Mouse (Mus musculus) hindbrain, embryonic 11.5 days (tissue): ENCODE measurements around the gene Kcnb1. TPM values are rescaled to one million over a fixed set of nuclear protein-coding genes. Genes with fewer than 3 reads are reported as not detected.

Experiments used
- ATAC-seq: fragments of 200-750 bp; cut with Nextera tagmentation; 2 replicates; pipeline ENCODE4 v1.8.0; 2017; ENCODE audit warnings: mild to moderate bottlenecking, moderate TSS enrichment, moderate library complexity; ENCODE audit not compliant: low FRiP score
- DNase-seq: peaks from one replicate; pipeline ENCODE4 v3.0.0-alpha.2; 2015; ENCODE audit warnings: low spot score
- H3K27ac ChIP-seq: fragments of 300-500 bp; sonication (generic); 2 replicates; pipeline ENCODE4 v1.5.1; 2014; ENCODE audit warnings: mild to moderate bottlenecking, low read depth, low read length
- H3K27me3 ChIP-seq: fragments of 300-500 bp; sonication (generic); 2 replicates; pipeline ENCODE4 v1.6.1; 2014; ENCODE audit warnings: mild to moderate bottlenecking, low read length, moderate library complexity, mixed read lengths; ENCODE audit not compliant: control insufficient read depth, insufficient read depth
- H3K36me3 ChIP-seq: fragments of 300-500 bp; sonication (generic); 2 replicates; pipeline ENCODE4 v1.6.1; 2014; ENCODE audit warnings: mild to moderate bottlenecking, low read length, moderate library complexity, mixed read lengths; ENCODE audit not compliant: control insufficient read depth, insufficient read depth
- H3K4me1 ChIP-seq: fragments of 300-500 bp; sonication (generic); replicated peaks from 2 replicates; pipeline ENCODE4 v1.6.1; 2014; ENCODE audit warnings: low read length, mixed read lengths; ENCODE audit not compliant: control insufficient read depth, insufficient read depth
- H3K4me2 ChIP-seq: fragments of 300-500 bp; sonication (generic); replicated peaks from 2 replicates; pipeline ENCODE4 v1.6.1; 2014; ENCODE audit warnings: mild to moderate bottlenecking, low read depth, low read length
- H3K4me3 ChIP-seq: fragments of 300-500 bp; sonication (generic); 2 replicates; pipeline ENCODE4 v1.5.1; 2014; ENCODE audit warnings: low read depth, low read length
- H3K9ac ChIP-seq: fragments of 300-500 bp; sonication (generic); 2 replicates; pipeline ENCODE4 v1.6.1; 2014; ENCODE audit warnings: low read depth, low read length
- H3K9me3 ChIP-seq: fragments of 300-500 bp; sonication (generic); 2 replicates; pipeline ENCODE4 v1.6.1; 2016; ENCODE audit warnings: low read length; ENCODE audit not compliant: control insufficient read depth
- WGBS: fragments of 180-500 bp; shearing (Covaris S2); extraction: QIAGEN DNeasy Blood & Tissue Kit; methylation state at CpG from one replicate; pipeline ENCODE4 v1.1.7; 2014; 5-methylcytosine and 5-hydroxymethylcytosine counted together
- polyA plus RNA-seq: library from polyadenylated mRNA; unstranded; fragments of >200 nt; fragmentation: Nextera tagmentation; extraction: Ambion mirVana; gene quantifications from 2 replicates; pipeline ENCODE4 v1.2.1, GENCODE M21; 2014

The Kcnb1 gene
- polyA plus RNA-seq, 1 experiment from 2014 or later = 0.69 TPM

DNA sequence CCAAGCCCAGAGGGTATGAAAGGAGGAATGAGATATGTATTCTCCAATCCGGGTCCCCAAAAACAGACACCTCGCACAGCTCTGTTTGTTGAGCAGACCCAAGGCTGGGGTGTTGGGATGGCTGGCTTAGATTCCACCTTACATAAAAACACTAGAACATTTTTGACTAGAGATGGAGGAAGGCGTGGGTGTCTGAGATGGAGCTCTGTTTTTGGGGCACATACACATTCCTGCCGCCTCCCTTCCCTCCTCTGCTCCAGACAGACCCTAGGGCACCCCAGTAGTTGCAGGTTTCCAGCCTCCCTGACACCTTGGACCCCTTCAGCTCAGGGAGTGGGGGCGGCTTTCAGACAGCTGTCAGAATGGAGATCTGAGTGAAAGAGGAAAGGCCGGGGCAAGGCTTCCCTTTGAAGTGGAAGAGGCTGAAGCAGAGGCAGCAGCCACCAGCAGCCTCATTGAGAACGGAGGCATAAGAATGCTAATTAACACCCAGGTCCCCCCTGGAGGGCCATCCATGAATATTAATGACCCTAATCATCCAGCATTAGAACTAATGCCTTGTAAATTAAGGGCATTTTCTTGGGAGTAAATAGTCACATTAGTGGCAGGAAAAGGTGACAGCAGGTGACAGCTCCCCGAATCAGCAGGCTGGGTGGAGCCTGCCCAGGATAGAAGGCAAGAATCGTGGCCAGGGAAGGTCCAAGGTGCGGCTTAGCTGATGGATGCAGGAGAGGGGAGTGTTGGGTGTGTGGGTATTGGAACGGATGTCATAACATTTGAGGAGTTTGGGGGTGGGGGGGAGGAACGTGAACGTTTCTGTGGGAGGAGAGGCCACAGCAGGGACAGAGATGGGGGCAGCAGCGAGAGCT lies 45.3 kb downstream of the Kcnb1 start:
- Histone ChIP-seq H3K9ac (no peak overlapping the region), H3K27ac (no peak overlapping the region), H3K36me3 (no peaks in the 10 kb centered on the region), H3K4me2 (no peak overlapping the region; the same call in 1 of the 2 replicates), H3K27me3 (no peaks in the 10 kb centered on the region), H3K4me1 (no peaks in the 10 kb centered on the region), H3K4me3 (no peak overlapping the region), H3K9me3 (no peaks in the 10 kb centered on the region)
- ATAC-seq (no peak), DNase-seq (no peak)
- WGBS = 12% methylated on average over 14 of the region's 14 CpGs

GRCm38 (mm10) chr2:167143914-167144313 lies 46.0 kb downstream of the Kcnb1 start:
- Histone ChIP-seq H3K36me3 (no peaks in the 10 kb centered on the region), H3K4me1 (no peaks in the 10 kb centered on the region)
- WGBS = 82% methylated on average over 2 of the region's 2 CpGs

DNA sequence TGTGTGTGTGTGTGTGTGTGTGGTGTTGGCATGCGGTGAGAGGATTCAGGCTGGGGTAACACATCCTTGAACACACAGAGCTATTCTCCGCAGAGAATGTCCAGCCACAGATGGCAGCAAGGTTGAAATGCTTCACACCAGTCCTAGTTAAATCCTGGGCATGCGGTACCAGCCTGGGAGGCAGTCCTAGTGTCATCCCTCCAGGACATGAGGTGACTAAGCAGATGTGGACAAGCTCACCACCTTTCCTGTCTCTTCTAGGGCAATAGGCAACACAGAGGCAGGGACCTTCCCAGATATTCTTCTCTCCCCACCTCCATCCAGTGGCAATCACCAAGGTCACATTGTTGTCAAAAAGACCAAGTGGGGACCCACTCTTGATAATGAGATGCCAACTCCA lies 47.7 kb downstream of the Kcnb1 start:
- no peaks in the 10 kb centered on the region for H3K4me1 ChIP-seq
- ATAC-seq = no peak
- no peak overlapping the region for H3K27ac ChIP-seq
- 96% methylated on average over 3 of the region's 3 CpGs for WGBS
- H3K4me2 ChIP-seq = no peak overlapping the region
- no peak overlapping the region for H3K9ac ChIP-seq
- no peak overlapping the region for H3K4me3 ChIP-seq
- no peaks in the 10 kb centered on the region for H3K36me3 ChIP-seq
- no peaks in the 10 kb centered on the region for H3K9me3 ChIP-seq
- no peak for DNase-seq
- no peaks in the 10 kb centered on the region for H3K27me3 ChIP-seq

More at GRCm38 (mm10) chr2:167143914-167144313, 46.0 kb downstream of the Kcnb1 start:
- H3K4me2 ChIP-seq = no peak overlapping the region
- DNase-seq = no peak
- no peak overlapping the region for H3K27ac ChIP-seq
- no peak for ATAC-seq
- no peaks in the 10 kb centered on the region for H3K9me3 ChIP-seq
- no peak overlapping the region for H3K9ac ChIP-seq
- H3K4me3 ChIP-seq = no peak overlapping the region
- H3K27me3 ChIP-seq = no peaks in the 10 kb centered on the region

DNA sequence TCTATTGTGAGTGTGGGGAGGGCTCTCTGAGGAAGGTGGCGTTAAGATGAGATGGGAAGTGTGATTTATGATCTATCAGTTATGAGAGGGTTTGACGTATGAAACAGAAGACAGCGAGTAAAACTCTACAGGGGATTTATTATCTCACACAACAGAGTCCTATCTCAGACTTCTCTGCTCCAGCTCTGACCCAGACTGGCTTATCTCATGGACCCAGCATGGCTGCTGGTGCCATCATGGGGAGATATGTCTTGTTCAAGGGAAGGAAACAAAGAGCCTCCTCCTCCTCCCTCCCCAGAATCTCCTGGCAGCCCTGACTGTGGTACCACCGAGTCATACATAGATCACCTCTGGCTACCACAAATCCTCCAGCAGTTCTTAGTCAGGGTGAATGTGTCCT lies 48.1 kb downstream of the Kcnb1 start:
- ATAC-seq = no peak
- Histone ChIP-seq H3K9ac (no peak overlapping the region), H3K27me3 (no peaks in the 10 kb centered on the region), H3K9me3 (no peaks in the 10 kb centered on the region), H3K36me3 (no peaks in the 10 kb centered on the region), H3K4me1 (peaks cover 2% of the 10 kb centered on the region; the same call in 1 of the 2 replicates), H3K4me2 (no peak overlapping the region), H3K27ac (no peak overlapping the region), H3K4me3 (no peak overlapping the region)
- WGBS = 91% methylated on average over 4 of the region's 4 CpGs
- DNase-seq = no peak

GRCm38 (mm10) chr2:167139801-167140269 lies 50.1 kb downstream of the Kcnb1 start:
- Histone ChIP-seq H3K4me2 (no peak overlapping the region), H3K4me3 (no peak overlapping the region), H3K27me3 (no peaks in the 10 kb centered on the region), H3K4me1 (peaks cover 3% of the 10 kb centered on the region; the same call in 1 of the 2 replicates), H3K9ac (no peak overlapping the region), H3K27ac (no peak overlapping the region), H3K36me3 (no peaks in the 10 kb centered on the region), H3K9me3 (no peaks in the 10 kb centered on the region)
- no peak for ATAC-seq
- whole genome bisulfite sequencing = 74% methylated on average over 13 of the region's 13 CpGs
- no peak for DNase-seq

GRCm38 (mm10) chr2:167138611-167139010 lies 51.3 kb downstream of the Kcnb1 start:
- no peak overlapping the region for H3K4me2 ChIP-seq
- H3K27ac ChIP-seq = no peak overlapping the region
- no peak overlapping the region for H3K9ac ChIP-seq
- H3K36me3 ChIP-seq = no peaks in the 10 kb centered on the region
- H3K27me3 ChIP-seq = no peaks in the 10 kb centered on the region
- H3K4me1 ChIP-seq = peaks cover 3% of the 10 kb centered on the region; the same call in 1 of the 2 replicates
- H3K9me3 ChIP-seq = no peaks in the 10 kb centered on the region
- DNase-seq = no peak
- WGBS = 69% methylated on average over 6 of the region's 6 CpGs
- H3K4me3 ChIP-seq = no peak overlapping the region
- ATAC-seq = no peak

- DNase-seq = peak; percentile 45
- H3K4me3 ChIP-seq = no peak overlapping the region
These were observed 53.0 kb downstream of the Kcnb1 start for GRCm38 (mm10) chr2:167136909-167137308.

DNA sequence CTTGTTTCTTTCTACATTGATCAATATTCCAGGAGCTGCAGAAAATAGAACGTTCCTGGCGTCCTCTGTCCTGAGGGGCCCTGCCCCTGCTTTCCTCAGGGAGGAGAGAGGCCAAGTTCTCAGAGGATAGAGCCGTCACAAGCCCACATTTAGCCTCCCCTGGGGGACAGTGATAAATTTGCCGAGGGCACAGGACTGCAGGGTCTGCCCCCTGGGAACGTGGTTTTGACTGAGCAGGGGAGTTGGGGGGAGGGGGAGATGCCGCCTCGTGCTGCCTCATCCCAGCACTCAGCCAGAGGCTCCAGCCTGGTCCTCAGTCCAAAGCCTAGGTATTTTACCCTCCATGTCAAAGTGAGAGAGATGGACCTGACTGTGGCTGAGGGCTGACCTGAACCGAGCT lies 57.9 kb downstream of the Kcnb1 start:
- Histone ChIP-seq H3K36me3 (no peaks in the 10 kb centered on the region), H3K9me3 (no peaks in the 10 kb centered on the region), H3K27ac (no peak overlapping the region), H3K4me3 (no peak overlapping the region), H3K27me3 (no peaks in the 10 kb centered on the region), H3K9ac (no peak overlapping the region), H3K4me1 (peaks cover 8% of the 10 kb centered on the region), H3K4me2 (no peak overlapping the region)
- DNase-seq = peak; percentile 33
- 34% methylated on average over 8 of the region's 8 CpGs for WGBS
- no peak for ATAC-seq

More at GRCm38 (mm10) chr2:167136909-167137308, 53.0 kb downstream of the Kcnb1 start:
- Histone ChIP-seq H3K27me3 (no peaks in the 10 kb centered on the region), H3K4me1 (peaks cover 3% of the 10 kb centered on the region; the same call in 1 of the 2 replicates), H3K9me3 (no peaks in the 10 kb centered on the region), H3K36me3 (no peaks in the 10 kb centered on the region), H3K27ac (no peak overlapping the region), H3K4me2 (no peak overlapping the region), H3K9ac (no peak overlapping the region)
- WGBS = 60% methylated on average over 14 of the region's 14 CpGs
- no peak for ATAC-seq
